Mouse (Mus musculus) MEL (cell line): Measurements from ENCODE around the gene Hacd2. TPM values are rescaled to one million over a fixed set of nuclear protein-coding genes. Genes with fewer than 3 reads are reported as not detected.

Experiments
- DNase-seq: peaks from one replicate; pipeline ENCODE4 v3.0.0; 2011; ENCODE audit warnings: low read depth, low spot score
- H3K27ac ChIP-seq: 2 replicates; pipeline ENCODE4 v1.5.1; 2012; ENCODE audit warnings: low read depth, mild to moderate bottlenecking, control low read depth, low read length, moderate library complexity; ENCODE audit not compliant: control insufficient read depth
- H3K27me3 ChIP-seq, 2 experiments: fragments of 150-350 bp in 1 of 2; sonication (generic) in 1 of 2; 2 replicates each; pipeline ENCODE4 v1.6.1; 2012; ENCODE audit warnings: low read length in 2 of 2, mild to moderate bottlenecking in 2 of 2, improper control_type of control experiment in 1 of 2, moderate library complexity in 1 of 2; ENCODE audit not compliant: insufficient read depth in 2 of 2, control insufficient read depth in 1 of 2
- H3K36me3 ChIP-seq, 2 experiments: 2 replicates each; pipeline ENCODE4 v1.6.1; 2012 to 2014; ENCODE audit warnings: low read length in 2 of 2, improper control_type of control experiment in 1 of 2, inconsistent platforms in 1 of 2, mild to moderate bottlenecking in 1 of 2; ENCODE audit not compliant: insufficient read depth in 2 of 2, control insufficient read depth in 1 of 2
- H3K4me1 ChIP-seq, 2 experiments: fragments of 150-350 bp in 1 of 2; sonication (generic) in 1 of 2; 2 replicates each; pipeline ENCODE4 v1.6.1; 2012; ENCODE audit warnings: low read length in 2 of 2, improper control_type of control experiment in 1 of 2, mild to moderate bottlenecking in 1 of 2; ENCODE audit not compliant: insufficient read depth in 2 of 2, control insufficient read depth in 1 of 2
- H3K4me3 ChIP-seq, 2 experiments: fragments of 150-350 bp in 1 of 2; sonication (generic) in 1 of 2; 2 replicates each; pipeline ENCODE4 v1.5.1; 2012; ENCODE audit warnings: low read depth in 2 of 2, low read length in 2 of 2, mild to moderate bottlenecking in 2 of 2, moderate library complexity in 2 of 2, control low read depth in 1 of 2, improper control_type of control experiment in 1 of 2; ENCODE audit not compliant: control insufficient read depth in 1 of 2, insufficient read depth in 1 of 2
- H3K79me2 ChIP-seq: 2 replicates; pipeline ENCODE4 v1.6.1; 2012; ENCODE audit warnings: mild to moderate bottlenecking, low read length, moderate library complexity; ENCODE audit not compliant: control insufficient read depth, poor library complexity, insufficient read depth
- H3K9ac ChIP-seq: 2 replicates; pipeline ENCODE4 v1.6.1; 2012; ENCODE audit warnings: low read depth, mild to moderate bottlenecking, control low read depth, low read length, moderate library complexity; ENCODE audit not compliant: control insufficient read depth, poor library complexity, severe bottlenecking
- H3K9me3 ChIP-seq: fragments of 150-350 bp; sonication (generic); replicated peaks from 2 replicates; pipeline ENCODE4 v1.6.1; 2012; ENCODE audit warnings: mild to moderate bottlenecking, low read length, improper control_type of control experiment, moderate library complexity; ENCODE audit not compliant: insufficient read depth
- BHLHE40 ChIP-seq: IDR thresholded peaks from 2 replicates; pipeline ENCODE4 v1.6.1; 2012; ENCODE audit warnings: low read depth, mild to moderate bottlenecking, inconsistent platforms, low read length, improper control_type of control experiment, borderline replicate concordance
- CHD1 ChIP-seq: IDR thresholded peaks from 2 replicates; pipeline ENCODE4 v1.6.1; 2012; ENCODE audit warnings: low read depth, mild to moderate bottlenecking, inconsistent platforms, low read length, improper control_type of control experiment
- CHD2 ChIP-seq: IDR thresholded peaks from 2 replicates; pipeline ENCODE4 v1.6.1; 2011; ENCODE audit warnings: low read length, improper control_type of control experiment
- E2F4 ChIP-seq: IDR thresholded peaks from 2 replicates; pipeline ENCODE4 v1.6.1; 2011; ENCODE audit warnings: low read depth, low read length, improper control_type of control experiment, borderline replicate concordance
- ELF1 ChIP-seq: IDR thresholded peaks from 2 replicates; pipeline ENCODE4 v1.6.1; 2014; ENCODE audit warnings: low read depth, mild to moderate bottlenecking, inconsistent platforms, low read length, improper control_type of control experiment, moderate library complexity
- EP300 ChIP-seq, 2 experiments: IDR thresholded peaks; 2 replicates each; pipeline ENCODE4 v1.6.1; 2011; ENCODE audit warnings: improper control_type of control experiment in 2 of 2, low read length in 2 of 2, low read depth in 1 of 2, mild to moderate bottlenecking in 1 of 2
- ETS1 ChIP-seq: IDR thresholded peaks from 2 replicates; pipeline ENCODE4 v1.6.1; 2012; ENCODE audit warnings: low read depth, mild to moderate bottlenecking, inconsistent platforms, low read length, improper control_type of control experiment, moderate library complexity
- GATA1 ChIP-seq: IDR thresholded peaks from 2 replicates; pipeline ENCODE4 v1.6.1; 2011; ENCODE audit warnings: low read depth, low read length, improper control_type of control experiment
- JUND ChIP-seq: IDR thresholded peaks from 2 replicates; pipeline ENCODE4 v1.6.1; 2011; ENCODE audit warnings: low read depth, mild to moderate bottlenecking, improper control_type of control experiment, low read length
- MAFK ChIP-seq: IDR thresholded peaks from 2 replicates; pipeline ENCODE4 v1.6.1; 2011; ENCODE audit warnings: low read depth, mild to moderate bottlenecking, low read length, improper control_type of control experiment, borderline replicate concordance
- MAZ ChIP-seq: IDR thresholded peaks from 2 replicates; pipeline ENCODE4 v1.6.1; 2012; ENCODE audit warnings: low read depth, mild to moderate bottlenecking, inconsistent platforms, low read length, improper control_type of control experiment
- MXI1 ChIP-seq: IDR thresholded peaks from 2 replicates; pipeline ENCODE4 v1.6.1; 2011; ENCODE audit warnings: mild to moderate bottlenecking, low read depth, low read length, improper control_type of control experiment
- MYB ChIP-seq: IDR thresholded peaks from 2 replicates; pipeline ENCODE4 v1.6.1; 2011; ENCODE audit warnings: mild to moderate bottlenecking, low read depth, low read length, improper control_type of control experiment
- MYC ChIP-seq: IDR thresholded peaks from 2 replicates; pipeline ENCODE4 v1.6.1; 2011; ENCODE audit warnings: low read depth, mild to moderate bottlenecking, low read length, improper control_type of control experiment, moderate library complexity
- NELFE ChIP-seq: IDR thresholded peaks from 2 replicates; pipeline ENCODE4 v1.6.1; 2011; ENCODE audit warnings: low read depth, low read length, improper control_type of control experiment
- POLR2AphosphoS2 ChIP-seq: IDR thresholded peaks from 2 replicates; pipeline ENCODE4 v1.6.1; 2011; ENCODE audit warnings: low read length, improper control_type of control experiment
- RCOR1 ChIP-seq: IDR thresholded peaks from 2 replicates; pipeline ENCODE4 v1.6.1; 2012; ENCODE audit warnings: low read depth, mild to moderate bottlenecking, inconsistent platforms, low read length, improper control_type of control experiment
- TAL1 ChIP-seq: IDR thresholded peaks from 2 replicates; pipeline ENCODE4 v1.6.1; 2012; ENCODE audit warnings: mild to moderate bottlenecking, inconsistent platforms, low read length, moderate library complexity, mixed read lengths
- TCF12 ChIP-seq: IDR thresholded peaks from 2 replicates; pipeline ENCODE4 v1.6.1; 2014; ENCODE audit warnings: low read depth, mild to moderate bottlenecking, inconsistent platforms, low read length, improper control_type of control experiment, moderate library complexity
- UBTF ChIP-seq: IDR thresholded peaks from 2 replicates; pipeline ENCODE4 v1.6.1; 2012; ENCODE audit warnings: low read depth, mild to moderate bottlenecking, inconsistent platforms, low read length, improper control_type of control experiment, moderate library complexity, borderline replicate concordance; ENCODE audit not compliant: insufficient read depth
- ZC3H11A ChIP-seq: IDR thresholded peaks from 2 replicates; pipeline ENCODE4 v1.6.1; 2012; ENCODE audit warnings: low read depth, mild to moderate bottlenecking, inconsistent platforms, low read length, improper control_type of control experiment
- ZKSCAN1 ChIP-seq: IDR thresholded peaks from 2 replicates; pipeline ENCODE4 v1.6.1; 2012; ENCODE audit warnings: low read depth, mild to moderate bottlenecking, inconsistent platforms, low read length, improper control_type of control experiment, moderate library complexity
- ZMIZ1 ChIP-seq: IDR thresholded peaks from 2 replicates; pipeline ENCODE4 v1.6.1; 2012; ENCODE audit warnings: low read depth, mild to moderate bottlenecking, inconsistent platforms, low read length, improper control_type of control experiment, moderate library complexity
- ZNF384 ChIP-seq: IDR thresholded peaks from 2 replicates; pipeline ENCODE4 v1.6.1; 2012; ENCODE audit warnings: low read depth, mild to moderate bottlenecking, inconsistent platforms, low read length, improper control_type of control experiment
- polyA plus RNA-seq, 2 experiments: library from polyadenylated mRNA; stranded (reverse) in 1 of 2; unstranded in 1 of 2; fragments of >175 nt in 1 of 2; fragments of >200 nt in 1 of 2; gene quantifications; 2 replicates each; pipeline versions ENCODE4 v1.2.1 to v1.2.4; 2012; ENCODE audit warnings: low replicate concordance in 2 of 2, low read depth in 1 of 2; ENCODE audit not compliant: insufficient read length in 2 of 2, insufficient read depth in 1 of 2, missing spikeins in 1 of 2
- total RNA-seq: library from RNA; depleted of rRNA; stranded (reverse); fragments of 300-350 nt; gene quantifications from 2 replicates; pipeline ENCODE4 v1.2.3, GENCODE M21; 2012

Hacd2 gene
- total and polyA plus RNA-seq, 3 experiments, result 16.9 to 40.3 TPM; not detected in 1

GRCm38 (mm10) chr16:34986211-34986825 lies 35.9 kb upstream of the Hacd2 start:
- no peak overlapping the region for H3K4me3 ChIP-seq
- no peak for DNase-seq
- H3K27me3 ChIP-seq, result no peaks in the 10 kb centered on the region
- H3K4me1 ChIP-seq, result no peaks in the 10 kb centered on the region
- H3K9me3 ChIP-seq, result no peaks in the 10 kb centered on the region
- H3K9ac ChIP-seq, result no peak overlapping the region
- no peak for TF ChIP-seq BHLHE40
- TF ChIP-seq ZMIZ1, result no peak
- TF ChIP-seq GATA1, result no peak
- TF ChIP-seq POLR2AphosphoS2, result no peak
- TF ChIP-seq ZKSCAN1, result no peak
- TF ChIP-seq MAZ, result no peak
- TF ChIP-seq MXI1, result no peak
- no peak for TF ChIP-seq NELFE
- no peak for TF ChIP-seq E2F4
- no peak for TF ChIP-seq UBTF
- no peak for TF ChIP-seq CHD1
- no peak for TF ChIP-seq JUND
- no peak for TF ChIP-seq ZC3H11A
- TF ChIP-seq TCF12, result no peak
- no peak for TF ChIP-seq ETS1
- no peaks in the 10 kb centered on the region for H3K36me3 ChIP-seq
- H3K27ac ChIP-seq, result no peak overlapping the region
- no peaks in the 10 kb centered on the region for H3K79me2 ChIP-seq

GRCm38 (mm10) chr16:34991365-34991764 lies 30.9 kb upstream of the Hacd2 start:
- TF ChIP-seq RCOR1, result no peak
- no peak for TF ChIP-seq EP300 (IDR thresholded peaks at IDR 0.05; ENCODE audit: low read depth in 1 of 2, low read length in 2 of 2)
- TF ChIP-seq MAFK, result no peak
- no peak for TF ChIP-seq ZC3H11A
- no peak for TF ChIP-seq ZNF384
- TF ChIP-seq TAL1, result no peak
- no peak for TF ChIP-seq ELF1
- TF ChIP-seq CHD1, result no peak
- no peak for TF ChIP-seq MYC
- no peak for TF ChIP-seq CHD2
- no peak for TF ChIP-seq NELFE
- TF ChIP-seq MYB, result no peak
- TF ChIP-seq, all 39 proteins: peak for 0
- Histone ChIP-seq H3K27ac (no peak overlapping the region), H3K36me3 (no peaks in the 10 kb centered on the region), H3K4me3 (no peak overlapping the region), H3K4me1 (no peaks in the 10 kb centered on the region), H3K27me3 (no peaks in the 10 kb centered on the region), H3K9me3 (no peaks in the 10 kb centered on the region), H3K79me2 (no peaks in the 10 kb centered on the region), H3K9ac (no peak overlapping the region)
- no peak for DNase-seq
